Mouse (Mus musculus): Measurements from ENCODE around the gene Wdr49. TPM values are rescaled to one million over a fixed set of nuclear protein-coding genes. Genes with fewer than 3 reads are reported as not detected.

Wdr49 gene
- polyA plus RNA-seq, 1 experiment: 0.48 TPM

DNA sequence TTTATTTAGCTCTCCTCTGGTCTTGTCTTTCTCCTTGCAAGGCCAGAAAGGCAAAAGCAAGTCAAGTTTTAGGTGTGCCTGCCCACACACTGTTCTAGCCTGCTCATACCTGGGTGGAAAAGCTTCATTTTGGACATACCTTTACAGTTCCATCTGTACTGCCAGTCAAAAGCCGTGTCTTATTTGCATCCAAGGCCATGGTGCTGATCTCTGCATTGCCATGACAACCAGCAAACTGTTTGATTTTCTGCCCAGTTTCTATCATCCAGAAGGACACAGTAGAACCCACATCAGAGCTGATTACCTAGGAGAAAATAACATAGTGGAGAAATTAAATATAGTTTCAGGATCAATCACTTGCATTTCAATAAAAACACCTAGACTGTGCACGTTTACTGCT, 100.2 kb downstream of the Wdr49 start:
- H3K4me3 ChIP-seq (ENCODE audit: control insufficient read depth, low read depth, low read length): no peak overlapping the region
- no peak overlapping the region for H3K27ac ChIP-seq (ENCODE audit: control insufficient read depth, insufficient read depth, low read depth, low read length)
- H3K27me3 ChIP-seq (ENCODE audit: control insufficient read depth, insufficient read depth, low read length): no peaks in the 10 kb centered on the region
- no peaks in the 10 kb centered on the region for H3K4me1 ChIP-seq (ENCODE audit: control insufficient read depth, insufficient read depth, low read length)
- H3K36me3 ChIP-seq (ENCODE audit: control insufficient read depth, insufficient read depth, low read length): no peaks in the 10 kb centered on the region
- no peak for TF ChIP-seq POLR2A (IDR thresholded peaks at IDR 0.05; ENCODE audit: control insufficient read depth, low read depth, low read length)
- no peak for TF ChIP-seq CTCF (IDR thresholded peaks at IDR 0.05; ENCODE audit: control insufficient read depth, insufficient read depth, insufficient replicate concordance, low read depth, low read length)

DNA sequence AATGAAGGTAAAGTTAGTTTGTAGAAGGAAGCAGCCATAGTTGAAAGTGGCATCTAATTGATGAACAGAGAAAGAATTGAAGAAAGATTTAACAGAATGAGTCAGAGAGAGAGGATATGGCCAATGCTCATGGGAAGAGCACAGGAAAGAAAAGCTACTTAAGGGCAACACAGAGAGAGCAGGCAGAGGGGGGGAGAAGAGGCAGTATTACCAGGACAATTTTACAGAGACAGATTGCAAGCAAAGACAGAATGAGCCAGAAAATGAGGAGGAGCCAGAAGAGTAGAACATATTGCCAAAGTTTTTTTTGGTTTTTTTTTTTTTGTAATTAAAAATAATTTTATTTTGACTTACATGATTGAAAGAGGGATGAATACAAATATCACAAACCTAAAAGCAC, 128.0 kb downstream of the Wdr49 start:
- no peaks in the 10 kb centered on the region for H3K27me3 ChIP-seq (ENCODE audit: control insufficient read depth, insufficient read depth, low read length)
- TF ChIP-seq POLR2A (IDR thresholded peaks at IDR 0.05; ENCODE audit: control insufficient read depth, low read depth, low read length): no peak
- TF ChIP-seq CTCF (IDR thresholded peaks at IDR 0.05; ENCODE audit: control insufficient read depth, insufficient read depth, insufficient replicate concordance, low read depth, low read length): no peak
- no peaks in the 10 kb centered on the region for H3K36me3 ChIP-seq (ENCODE audit: control insufficient read depth, insufficient read depth, low read length)
- no peaks in the 10 kb centered on the region for H3K4me1 ChIP-seq (ENCODE audit: control insufficient read depth, insufficient read depth, low read length)
- no peak overlapping the region for H3K4me3 ChIP-seq (ENCODE audit: control insufficient read depth, low read depth, low read length)
- no peak overlapping the region for H3K27ac ChIP-seq (ENCODE audit: control insufficient read depth, insufficient read depth, low read depth, low read length)

DNA sequence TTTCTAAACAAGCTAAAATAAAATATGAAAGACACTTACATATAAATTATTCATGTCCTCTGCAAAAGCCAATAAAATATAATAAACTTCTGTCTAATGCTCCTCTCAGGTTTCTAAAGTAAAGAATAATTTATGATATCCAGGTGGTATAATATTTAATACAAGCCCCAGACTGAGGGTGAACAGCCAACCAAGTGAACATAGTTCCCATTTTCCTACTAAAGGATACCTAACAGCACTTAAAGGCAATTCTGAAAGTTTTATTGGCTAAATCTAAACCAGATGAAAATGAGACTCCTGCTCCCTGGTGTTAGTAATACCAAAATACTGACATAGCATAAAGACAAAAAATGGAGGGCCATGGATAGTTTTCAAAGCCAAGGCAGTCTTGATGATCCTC, 144.8 kb downstream of the Wdr49 start:
- H3K27ac ChIP-seq (ENCODE audit: control insufficient read depth, insufficient read depth, low read depth, low read length): no peak overlapping the region
- H3K4me1 ChIP-seq (ENCODE audit: control insufficient read depth, insufficient read depth, low read length): no peaks in the 10 kb centered on the region
- no peaks in the 10 kb centered on the region for H3K27me3 ChIP-seq (ENCODE audit: control insufficient read depth, insufficient read depth, low read length)
- H3K4me3 ChIP-seq (ENCODE audit: control insufficient read depth, low read depth, low read length): no peak overlapping the region
- no peaks in the 10 kb centered on the region for H3K36me3 ChIP-seq (ENCODE audit: control insufficient read depth, insufficient read depth, low read length)
- TF ChIP-seq POLR2A (IDR thresholded peaks at IDR 0.05; ENCODE audit: control insufficient read depth, low read depth, low read length) (no peak), CTCF (IDR thresholded peaks at IDR 0.05; ENCODE audit: control insufficient read depth, insufficient read depth, insufficient replicate concordance, low read depth, low read length) (no peak)

DNA sequence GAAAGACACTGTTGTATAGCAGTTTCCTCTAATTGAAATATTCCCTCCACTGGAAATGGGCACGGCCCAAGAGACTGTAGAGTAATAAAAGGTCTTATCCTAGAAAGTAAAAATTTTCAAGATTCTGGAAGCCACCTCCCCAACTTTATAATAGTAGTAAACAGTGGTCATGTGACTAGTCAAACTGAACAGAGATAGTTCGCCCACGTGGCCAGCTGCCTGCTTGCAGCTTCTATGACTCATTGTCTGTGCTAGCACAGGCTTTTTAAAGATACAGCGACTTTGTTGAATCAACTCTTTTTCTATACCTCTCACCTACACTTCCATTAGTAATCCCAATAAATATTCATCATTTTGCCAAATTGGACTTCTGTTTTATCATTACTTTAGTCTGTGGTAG, 161.0 kb downstream of the Wdr49 start:
- TF ChIP-seq POLR2A (IDR thresholded peaks at IDR 0.05; ENCODE audit: control insufficient read depth, low read depth, low read length) (no peak), CTCF (IDR thresholded peaks at IDR 0.05; ENCODE audit: control insufficient read depth, insufficient read depth, insufficient replicate concordance, low read depth, low read length) (no peak)
- H3K4me1 ChIP-seq (ENCODE audit: control insufficient read depth, insufficient read depth, low read length): no peaks in the 10 kb centered on the region
- H3K27ac ChIP-seq (ENCODE audit: control insufficient read depth, insufficient read depth, low read depth, low read length): no peak overlapping the region
- no peaks in the 10 kb centered on the region for H3K27me3 ChIP-seq (ENCODE audit: control insufficient read depth, insufficient read depth, low read length)
- no peak overlapping the region for H3K4me3 ChIP-seq (ENCODE audit: control insufficient read depth, low read depth, low read length)
- H3K36me3 ChIP-seq (ENCODE audit: control insufficient read depth, insufficient read depth, low read length): no peaks in the 10 kb centered on the region

DNA sequence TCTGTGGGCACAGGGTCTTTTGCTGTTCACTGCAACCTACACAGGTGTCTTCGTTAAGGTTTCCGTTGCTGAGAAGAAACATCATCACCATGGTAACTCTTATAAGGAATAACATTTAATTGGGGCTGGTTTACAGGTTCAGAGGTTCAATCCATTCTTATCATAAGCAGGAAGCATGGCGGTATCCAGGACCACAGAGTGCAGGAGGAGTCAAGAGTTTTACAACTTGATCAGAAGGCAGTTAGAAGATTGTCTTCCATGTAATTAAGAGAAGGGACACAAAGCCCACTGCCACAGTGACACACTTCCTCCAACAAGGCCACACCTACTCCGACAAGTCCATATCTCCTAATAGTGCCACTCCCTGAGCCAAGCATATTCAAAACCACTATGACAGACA, 173.1 kb downstream of the Wdr49 start:
- Histone ChIP-seq H3K4me3 (ENCODE audit: control insufficient read depth, low read depth, low read length) (no peak overlapping the region), H3K36me3 (ENCODE audit: control insufficient read depth, insufficient read depth, low read length) (no peaks in the 10 kb centered on the region), H3K4me1 (ENCODE audit: control insufficient read depth, insufficient read depth, low read length) (no peaks in the 10 kb centered on the region), H3K27me3 (ENCODE audit: control insufficient read depth, insufficient read depth, low read length) (no peaks in the 10 kb centered on the region), H3K27ac (ENCODE audit: control insufficient read depth, insufficient read depth, low read depth, low read length) (no peak overlapping the region)
- no peak for TF ChIP-seq POLR2A (IDR thresholded peaks at IDR 0.05; ENCODE audit: control insufficient read depth, low read depth, low read length)
- no peak for TF ChIP-seq CTCF (IDR thresholded peaks at IDR 0.05; ENCODE audit: control insufficient read depth, insufficient read depth, insufficient replicate concordance, low read depth, low read length)

DNA sequence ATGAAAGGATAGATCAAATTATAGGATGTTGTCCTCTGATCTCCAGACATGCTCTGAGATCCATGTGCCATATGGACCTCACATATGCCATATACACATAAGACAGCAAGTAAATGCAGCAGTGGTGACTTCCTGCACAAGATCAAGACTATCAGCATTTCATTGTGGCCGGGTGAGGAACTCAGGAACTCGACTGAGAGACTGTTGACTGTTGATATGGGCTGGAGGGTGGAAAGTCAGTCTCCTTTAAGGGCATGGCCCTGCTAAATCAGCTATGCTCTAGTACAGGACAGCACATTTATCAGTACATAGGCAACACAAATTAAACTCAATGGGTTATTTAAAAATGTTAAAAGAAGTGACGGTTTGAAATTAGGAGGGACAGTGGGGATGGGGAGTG, 173.7 kb downstream of the Wdr49 start:
- Histone ChIP-seq H3K27ac (ENCODE audit: control insufficient read depth, insufficient read depth, low read depth, low read length) (no peak overlapping the region), H3K27me3 (ENCODE audit: control insufficient read depth, insufficient read depth, low read length) (no peaks in the 10 kb centered on the region)

DNA sequence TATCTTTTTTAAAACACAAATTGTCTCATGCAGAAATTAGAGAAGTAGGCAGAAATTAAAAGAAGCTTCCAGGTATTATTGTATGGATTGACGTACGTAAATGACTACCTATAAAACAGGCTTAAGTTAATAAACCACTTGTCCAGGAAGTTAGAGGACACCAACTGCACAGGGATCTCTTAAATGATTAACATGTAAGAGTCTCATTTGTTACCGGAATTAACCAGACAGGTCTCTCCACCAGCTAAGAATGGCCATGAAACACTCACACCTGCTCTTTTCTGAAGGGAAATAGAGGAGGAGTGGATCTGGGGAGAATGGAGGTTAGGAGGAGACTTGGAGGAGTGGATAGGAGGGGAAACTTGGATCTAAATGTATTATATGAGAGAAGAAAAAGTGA, 176.4 kb downstream of the Wdr49 start:
- no peaks in the 10 kb centered on the region for H3K36me3 ChIP-seq (ENCODE audit: control insufficient read depth, insufficient read depth, low read length)
- H3K4me3 ChIP-seq (ENCODE audit: control insufficient read depth, low read depth, low read length): no peak overlapping the region
- H3K27ac ChIP-seq (ENCODE audit: control insufficient read depth, insufficient read depth, low read depth, low read length): no peak overlapping the region
- no peaks in the 10 kb centered on the region for H3K27me3 ChIP-seq (ENCODE audit: control insufficient read depth, insufficient read depth, low read length)
- no peak for TF ChIP-seq CTCF (IDR thresholded peaks at IDR 0.05; ENCODE audit: control insufficient read depth, insufficient read depth, insufficient replicate concordance, low read depth, low read length)
- no peak for TF ChIP-seq POLR2A (IDR thresholded peaks at IDR 0.05; ENCODE audit: control insufficient read depth, low read depth, low read length)
- no peaks in the 10 kb centered on the region for H3K4me1 ChIP-seq (ENCODE audit: control insufficient read depth, insufficient read depth, low read length)

More for the DNA sequence above, 173.7 kb downstream of the Wdr49 start:
- no peaks in the 10 kb centered on the region for H3K36me3 ChIP-seq (ENCODE audit: control insufficient read depth, insufficient read depth, low read length)
- no peaks in the 10 kb centered on the region for H3K4me1 ChIP-seq (ENCODE audit: control insufficient read depth, insufficient read depth, low read length)
- no peak overlapping the region for H3K4me3 ChIP-seq (ENCODE audit: control insufficient read depth, low read depth, low read length)
- TF ChIP-seq CTCF (IDR thresholded peaks at IDR 0.05; ENCODE audit: control insufficient read depth, insufficient read depth, insufficient replicate concordance, low read depth, low read length) (no peak), POLR2A (IDR thresholded peaks at IDR 0.05; ENCODE audit: control insufficient read depth, low read depth, low read length) (no peak)

DNA sequence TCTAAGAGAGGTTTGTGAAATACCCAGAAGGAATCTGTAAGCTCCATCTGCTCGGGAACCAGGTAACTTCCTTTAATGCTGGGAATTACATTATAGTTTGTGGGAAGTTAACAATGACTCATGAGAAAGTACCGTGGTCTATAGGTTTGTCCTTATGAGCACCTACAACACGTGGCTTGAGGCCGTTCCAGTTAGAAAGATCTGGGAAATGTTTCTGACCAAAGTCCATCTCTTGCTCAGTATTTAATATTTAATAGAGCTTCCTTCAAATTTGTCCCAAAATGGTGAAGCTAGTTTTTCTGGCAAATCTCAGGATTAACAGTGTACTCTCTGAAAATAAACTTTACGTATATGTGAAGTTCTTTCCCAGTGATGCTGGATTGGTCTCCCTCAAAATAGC, 177.3 kb downstream of the Wdr49 start:
- no peak for TF ChIP-seq CTCF (IDR thresholded peaks at IDR 0.05; ENCODE audit: control insufficient read depth, insufficient read depth, insufficient replicate concordance, low read depth, low read length)
- no peak for TF ChIP-seq POLR2A (IDR thresholded peaks at IDR 0.05; ENCODE audit: control insufficient read depth, low read depth, low read length)
- Histone ChIP-seq H3K27me3 (ENCODE audit: control insufficient read depth, insufficient read depth, low read length) (no peaks in the 10 kb centered on the region), H3K27ac (ENCODE audit: control insufficient read depth, insufficient read depth, low read depth, low read length) (no peak overlapping the region), H3K4me3 (ENCODE audit: control insufficient read depth, low read depth, low read length) (no peak overlapping the region), H3K36me3 (ENCODE audit: control insufficient read depth, insufficient read depth, low read length) (no peaks in the 10 kb centered on the region), H3K4me1 (ENCODE audit: control insufficient read depth, insufficient read depth, low read length) (no peaks in the 10 kb centered on the region)

All from testis, adult 2 months (tissue).